Mouse (Mus musculus): ENCODE measurements around the gene Sppl2c. TPM values are rescaled to one million over a fixed set of nuclear protein-coding genes. Genes with fewer than 3 reads are reported as not detected.

Sppl2c gene
- polyA plus RNA-seq, 1 experiment from 2014 or later: not detected

- ATAC-seq (no peak), DNase-seq (ENCODE audit: low spot score) (no peak)
- Histone ChIP-seq H3K36me3 (ENCODE audit: insufficient read depth, low read length) (no peaks in the 10 kb centered on the region), H3K4me3 (ENCODE audit: low read depth, low read length) (no peak overlapping the region), H3K27ac (ENCODE audit: low read length) (no peak overlapping the region), H3K9ac (replicated peaks; ENCODE audit: low read depth) (no peak overlapping the region), H3K4me2 (replicated peaks; ENCODE audit: low read depth, low read length) (no peak overlapping the region), H3K27me3 (replicated peaks; ENCODE audit: insufficient read depth, low read length) (0 out of 2 replicates have a peak, but pooled peaks cover 5% of the 10 kb centered on the region), H3K4me1 (ENCODE audit: insufficient read depth, low read depth, low read length) (no peaks in the 10 kb centered on the region), H3K9me3 (ENCODE audit: low read length) (no peaks in the 10 kb centered on the region)
- TF ChIP-seq CTCF (IDR thresholded peaks at IDR 0.05) (no peak), EP300 (IDR thresholded peaks at IDR 0.05) (no peak)
- WGBS: 19% methylated on average over 9 of the region's 9 CpGs
Measured at GRCm38 (mm10) chr11:104154820-104155635, 31.1 kb upstream of the Sppl2c start.

GRCm38 (mm10) chr11:104155899-104156298 is 30.2 kb upstream of the Sppl2c start:
- H3K4me3 ChIP-seq (ENCODE audit: low read depth, low read length): no peak overlapping the region
- no peaks in the 10 kb centered on the region for H3K4me1 ChIP-seq (ENCODE audit: insufficient read depth, low read depth, low read length)
- H3K9ac ChIP-seq (replicated peaks; ENCODE audit: low read depth): no peak overlapping the region
- no peak for ATAC-seq
- H3K36me3 ChIP-seq (ENCODE audit: insufficient read depth, low read length): no peaks in the 10 kb centered on the region
- H3K27ac ChIP-seq (ENCODE audit: low read length): no peak overlapping the region
- DNase-seq (ENCODE audit: low spot score): no peak
- TF ChIP-seq EP300 (IDR thresholded peaks at IDR 0.05): no peak
- TF ChIP-seq CTCF (IDR thresholded peaks at IDR 0.05): no peak
- H3K4me2 ChIP-seq (replicated peaks; ENCODE audit: low read depth, low read length): no peak overlapping the region
- H3K27me3 ChIP-seq (replicated peaks; ENCODE audit: insufficient read depth, low read length): 0 out of 2 replicates have a peak, but pooled peaks cover 5% of the 10 kb centered on the region
- H3K9me3 ChIP-seq (ENCODE audit: low read length): no peaks in the 10 kb centered on the region

GRCm38 (mm10) chr11:104156391-104156790 is 29.7 kb upstream of the Sppl2c start:
- Histone ChIP-seq H3K27me3 (replicated peaks; ENCODE audit: insufficient read depth, low read length) (0 out of 2 replicates have a peak, but pooled peaks cover 5% of the 10 kb centered on the region), H3K4me3 (ENCODE audit: low read depth, low read length) (no peak overlapping the region), H3K9me3 (ENCODE audit: low read length) (no peaks in the 10 kb centered on the region), H3K4me1 (ENCODE audit: insufficient read depth, low read depth, low read length) (no peaks in the 10 kb centered on the region), H3K36me3 (ENCODE audit: insufficient read depth, low read length) (no peaks in the 10 kb centered on the region), H3K9ac (replicated peaks; ENCODE audit: low read depth) (no peak overlapping the region), H3K4me2 (replicated peaks; ENCODE audit: low read depth, low read length) (no peak overlapping the region), H3K27ac (ENCODE audit: low read length) (no peak overlapping the region)
- 52% methylated on average over 3 of the region's 3 CpGs for WGBS
- no peak for ATAC-seq
- no peak for DNase-seq (ENCODE audit: low spot score)
- TF ChIP-seq EP300 (IDR thresholded peaks at IDR 0.05) (no peak), CTCF (IDR thresholded peaks at IDR 0.05) (no peak)

GRCm38 (mm10) chr11:104157603-104158259 is 28.4 kb upstream of the Sppl2c start:
- H3K4me2 ChIP-seq (replicated peaks; ENCODE audit: low read depth, low read length): peak overlapping the region; percentile 30
- DNase-seq (ENCODE audit: low spot score): peak; percentile 54
- 8% methylated on average over 23 of the region's 23 CpGs for WGBS
- TF ChIP-seq CTCF (IDR thresholded peaks at IDR 0.05) (peak; percentile 36; the same call in 1 of the 2 replicates), EP300 (IDR thresholded peaks at IDR 0.05) (no peak)
- no peaks in the 10 kb centered on the region for H3K36me3 ChIP-seq (ENCODE audit: insufficient read depth, low read length)
- H3K27ac ChIP-seq (ENCODE audit: low read length): no peak overlapping the region
- 0 out of 2 replicates have a peak, but pooled peaks cover 5% of the 10 kb centered on the region for H3K27me3 ChIP-seq (replicated peaks; ENCODE audit: insufficient read depth, low read length)
- H3K9ac ChIP-seq (replicated peaks; ENCODE audit: low read depth): no peak overlapping the region
- ATAC-seq: peak; percentile 88
- H3K4me3 ChIP-seq (ENCODE audit: low read depth, low read length): no peak overlapping the region
- no peaks in the 10 kb centered on the region for H3K9me3 ChIP-seq (ENCODE audit: low read length)
- H3K4me1 ChIP-seq (ENCODE audit: insufficient read depth, low read depth, low read length): no peaks in the 10 kb centered on the region

GRCm38 (mm10) chr11:104158260-104158907 is 27.7 kb upstream of the Sppl2c start:
- H3K4me3 ChIP-seq (ENCODE audit: low read depth, low read length): no peak overlapping the region
- no peak overlapping the region for H3K9ac ChIP-seq (replicated peaks; ENCODE audit: low read depth)
- ATAC-seq (no peak), DNase-seq (ENCODE audit: low spot score) (no peak)
- TF ChIP-seq EP300 (IDR thresholded peaks at IDR 0.05) (no peak), CTCF (IDR thresholded peaks at IDR 0.05) (no peak)
- no peaks in the 10 kb centered on the region for H3K4me1 ChIP-seq (ENCODE audit: insufficient read depth, low read depth, low read length)
- no peak overlapping the region for H3K27ac ChIP-seq (ENCODE audit: low read length)
- no peak overlapping the region for H3K4me2 ChIP-seq (replicated peaks; ENCODE audit: low read depth, low read length)
- 6% methylated on average over 17 of the region's 17 CpGs for WGBS
- H3K27me3 ChIP-seq (replicated peaks; ENCODE audit: insufficient read depth, low read length): 0 out of 2 replicates have a peak, but pooled peaks cover 5% of the 10 kb centered on the region
- H3K9me3 ChIP-seq (ENCODE audit: low read length): no peaks in the 10 kb centered on the region
- no peaks in the 10 kb centered on the region for H3K36me3 ChIP-seq (ENCODE audit: insufficient read depth, low read length)

GRCm38 (mm10) chr11:104159769-104160272 is 26.3 kb upstream of the Sppl2c start:
- H3K4me3 ChIP-seq (ENCODE audit: low read depth, low read length): no peak overlapping the region
- no peak for TF ChIP-seq CTCF (IDR thresholded peaks at IDR 0.05)
- no peak for TF ChIP-seq EP300 (IDR thresholded peaks at IDR 0.05)
- no peaks in the 10 kb centered on the region for H3K36me3 ChIP-seq (ENCODE audit: insufficient read depth, low read length)
- no peaks in the 10 kb centered on the region for H3K9me3 ChIP-seq (ENCODE audit: low read length)
- ATAC-seq: no peak
- H3K27ac ChIP-seq (ENCODE audit: low read length): no peak overlapping the region
- DNase-seq (ENCODE audit: low spot score): no peak
- no peak overlapping the region for H3K9ac ChIP-seq (replicated peaks; ENCODE audit: low read depth)
- 0 out of 2 replicates have a peak, but pooled peaks cover 5% of the 10 kb centered on the region for H3K27me3 ChIP-seq (replicated peaks; ENCODE audit: insufficient read depth, low read length)
- 59% methylated on average over 4 of the region's 4 CpGs for WGBS
- no peaks in the 10 kb centered on the region for H3K4me1 ChIP-seq (ENCODE audit: insufficient read depth, low read depth, low read length)
- no peak overlapping the region for H3K4me2 ChIP-seq (replicated peaks; ENCODE audit: low read depth, low read length)

Data from lung, postnatal 0 days (tissue).